Mouse (Mus musculus) lung, postnatal 0 days (tissue): ENCODE results near the gene Pou5f1. TPM values are rescaled to one million over a fixed set of nuclear protein-coding genes. Genes with fewer than 3 reads are reported as not detected.

ENCODE experiments used
- ATAC-seq: fragments of 200-750 bp; cut with Nextera tagmentation; 2 replicates; pipeline ENCODE4 v1.8.0; 2017; ENCODE audit warnings: moderate library complexity
- DNase-seq: peaks from one replicate; pipeline ENCODE4 v3.0.0-alpha.2; 2016; ENCODE audit warnings: low spot score
- H3K27ac ChIP-seq: fragments of 300-500 bp; sonication (generic); 2 replicates; pipeline ENCODE4 v1.5.1; 2014; ENCODE audit warnings: antibody characterized with exemption, mild to moderate bottlenecking, low read length, mixed read lengths
- H3K27me3 ChIP-seq: fragments of 300-500 bp; sonication (generic); replicated peaks from 2 replicates; pipeline ENCODE4 v1.6.1; 2014; ENCODE audit warnings: low read length, mixed read lengths; ENCODE audit not compliant: insufficient read depth
- H3K36me3 ChIP-seq: fragments of 300-500 bp; sonication (generic); 2 replicates; pipeline ENCODE4 v1.6.1; 2014; ENCODE audit warnings: low read length, mixed read lengths; ENCODE audit not compliant: insufficient read depth
- H3K4me1 ChIP-seq: fragments of 300-500 bp; sonication (generic); 2 replicates; pipeline ENCODE4 v1.6.1; 2014; ENCODE audit warnings: antibody characterized with exemption, low read depth, low read length, mixed read lengths; ENCODE audit not compliant: insufficient read depth
- H3K4me2 ChIP-seq: fragments of 300-500 bp; sonication (generic); replicated peaks from 2 replicates; pipeline ENCODE4 v1.6.1; 2014; ENCODE audit warnings: low read depth, mild to moderate bottlenecking, low read length, moderate library complexity, mixed read lengths
- H3K4me3 ChIP-seq: fragments of 300-500 bp; sonication (generic); 2 replicates; pipeline ENCODE4 v1.5.1; 2014; ENCODE audit warnings: low read depth, low read length
- H3K9ac ChIP-seq: fragments of 300-500 bp; sonication (generic); replicated peaks from 2 replicates; pipeline ENCODE4 v1.6.1; 2014; ENCODE audit warnings: low read depth, mild to moderate bottlenecking
- H3K9me3 ChIP-seq: fragments of 300-500 bp; sonication (generic); 2 replicates; pipeline ENCODE4 v1.6.1; 2016; ENCODE audit warnings: low read length, mixed read lengths
- CTCF ChIP-seq: IDR thresholded peaks from 2 replicates; pipeline ENCODE4 v1.5.1; 2016; ENCODE audit warnings: antibody characterized with exemption, mild to moderate bottlenecking
- EP300 ChIP-seq: IDR thresholded peaks from 2 replicates; pipeline ENCODE4 v1.6.1; 2016; ENCODE audit warnings: antibody characterized with exemption, mild to moderate bottlenecking, control low read depth
- WGBS: fragments of 180-500 bp; shearing (Covaris S2); extraction: QIAGEN DNeasy Blood & Tissue Kit; methylation state at CpG from one replicate; pipeline ENCODE4 v1.1.7; 2014; 5-methylcytosine and 5-hydroxymethylcytosine counted together
- polyA plus RNA-seq: library from polyadenylated mRNA; unstranded; fragments of >200 nt; fragmentation: Nextera tagmentation; extraction: Ambion mirVana; gene quantifications from 2 replicates; pipeline ENCODE4 v1.2.1, GENCODE M21; 2015

Gene Pou5f1
- polyA plus RNA-seq, 1 experiment from 2014 or later: not detected

GRCm38 (mm10) chr17:35517526-35517925 is 11.7 kb downstream of the Pou5f1 start:
- H3K36me3 ChIP-seq: 0 out of 2 replicates have a peak, but pooled peaks cover 4% of the 10 kb centered on the region
- no peak for TF ChIP-seq EP300
- no peak for TF ChIP-seq CTCF
- 6% methylated on average over 12 of the region's 12 CpGs for WGBS
- ATAC-seq: no peak
- H3K4me3 ChIP-seq: peak overlapping the region; percentile 52
- DNase-seq: peak; percentile 16
- H3K4me1 ChIP-seq: peaks cover 9% of the 10 kb centered on the region; the same call in 1 of the 2 replicates
- peak overlapping the region; percentile 16; the same call in 1 of the 2 replicates for H3K9ac ChIP-seq
- H3K27me3 ChIP-seq: no peaks in the 10 kb centered on the region
- peak overlapping the region; percentile 90 for H3K4me2 ChIP-seq
- H3K27ac ChIP-seq: peak overlapping the region; percentile 16; the same call in 1 of the 2 replicates
- H3K9me3 ChIP-seq: no peaks in the 10 kb centered on the region

GRCm38 (mm10) chr17:35524354-35524753 is 18.5 kb downstream of the Pou5f1 start:
- no peaks in the 10 kb centered on the region for H3K27me3 ChIP-seq
- H3K9me3 ChIP-seq: no peaks in the 10 kb centered on the region
- H3K36me3 ChIP-seq: peaks cover 5% of the 10 kb centered on the region; the same call in 1 of the 2 replicates
- no peak overlapping the region for H3K4me2 ChIP-seq
- no peaks in the 10 kb centered on the region for H3K4me1 ChIP-seq
- ATAC-seq (no peak), DNase-seq (no peak)
- TF ChIP-seq EP300: no peak
- TF ChIP-seq CTCF: no peak
- H3K9ac ChIP-seq: no peak overlapping the region
- H3K27ac ChIP-seq: no peak overlapping the region
- H3K4me3 ChIP-seq: no peak overlapping the region
- 80% methylated on average over 9 of the region's 9 CpGs for WGBS

- no peaks in the 10 kb centered on the region for H3K4me1 ChIP-seq
- H3K4me2 ChIP-seq: no peak overlapping the region
- TF ChIP-seq EP300 (no peak), CTCF (no peak)
- 79% methylated on average over 8 of the region's 8 CpGs for WGBS
- H3K36me3 ChIP-seq: peaks cover 6% of the 10 kb centered on the region; the same call in 1 of the 2 replicates
- H3K4me3 ChIP-seq: no peak overlapping the region
- no peaks in the 10 kb centered on the region for H3K9me3 ChIP-seq
- no peaks in the 10 kb centered on the region for H3K27me3 ChIP-seq
- no peak for DNase-seq
- no peak overlapping the region for H3K27ac ChIP-seq
- H3K9ac ChIP-seq: no peak overlapping the region
- no peak for ATAC-seq
Measured at GRCm38 (mm10) chr17:35526644-35527043, 20.8 kb downstream of the Pou5f1 start.

GRCm38 (mm10) chr17:35532360-35532759 is 26.5 kb downstream of the Pou5f1 start:
- H3K9ac ChIP-seq: no peak overlapping the region
- TF ChIP-seq CTCF (no peak), EP300 (no peak)
- H3K9me3 ChIP-seq: no peaks in the 10 kb centered on the region
- H3K4me1 ChIP-seq: no peaks in the 10 kb centered on the region
- H3K27ac ChIP-seq: no peak overlapping the region
- peaks cover 4% of the 10 kb centered on the region; the same call in 1 of the 2 replicates for H3K36me3 ChIP-seq
- no peak overlapping the region for H3K4me2 ChIP-seq
- no peak for ATAC-seq
- H3K4me3 ChIP-seq: no peak overlapping the region
- no peaks in the 10 kb centered on the region for H3K27me3 ChIP-seq
- DNase-seq: no peak
- 6% methylated on average over 3 of the region's 3 CpGs for WGBS

GRCm38 (mm10) chr17:35532901-35533300 is 27.1 kb downstream of the Pou5f1 start, which contains the start of gene Psors1c2:
TSS of gene Psors1c2 (plus strand) at chr17:35533201.
- WGBS: 20% methylated on average over 7 of the region's 7 CpGs
- Histone ChIP-seq H3K9me3 (no peaks in the 10 kb centered on the region), H3K4me2 (no peak within 1 kb of the TSS), H3K4me3 (no peak within 1 kb of the TSS), H3K4me1 (no peaks in the 10 kb centered on the region), H3K27me3 (no peaks in the 10 kb centered on the region), H3K27ac (no peak within 1 kb of the TSS), H3K9ac (no peak within 1 kb of the TSS), H3K36me3 (peaks cover 4% of the 10 kb centered on the region; the same call in 1 of the 2 replicates)
- ATAC-seq (no peak), DNase-seq (no peak)
- TF ChIP-seq EP300 (no peak), CTCF (no peak)

- DNase-seq (peak; percentile 77), ATAC-seq (peak; percentile 70)
- 7% methylated on average over 6 of the region's 6 CpGs for WGBS
- TF ChIP-seq EP300 (no peak), CTCF (peak; percentile 95)
- H3K36me3 ChIP-seq: peaks cover 4% of the 10 kb centered on the region; the same call in 1 of the 2 replicates
- no peaks in the 10 kb centered on the region for H3K9me3 ChIP-seq
- H3K4me1 ChIP-seq: no peaks in the 10 kb centered on the region
- H3K9ac ChIP-seq: no peak overlapping the region
- H3K27ac ChIP-seq: no peak overlapping the region
- no peaks in the 10 kb centered on the region; the same call in 1 of the 2 replicates for H3K27me3 ChIP-seq
- no peak overlapping the region for H3K4me2 ChIP-seq
- no peak overlapping the region for H3K4me3 ChIP-seq
Measured at GRCm38 (mm10) chr17:35534343-35534742, 28.5 kb downstream of the Pou5f1 start.
